In genomic region chr3:101136483-101136882, GRCm38 (mm10) we compare ENCODE assay signal across 13 mouse cellular contexts. TPM values are rescaled to one million over a fixed set of nuclear protein-coding genes. Genes with fewer than 3 reads are reported as not detected.
DNase-seq lines count a peak whose midpoint lies in the region; ATAC-seq and TF ChIP-seq lines count a peak whose summit lies in the region.
"Had no signal": no experiment of that assay in that cellular context is flagged by ENCODE, and none has a peak within 500 bp of the region (broad histone marks: within the 10 kb centered on the region; RNA-seq: fewer than 3 reads in every experiment).

No protein-coding gene starts in this region.

- no peak overlapping the region for H3K4me3 ChIP-seq in hindbrain, postnatal 0 days (ENCODE audit: low read length)
- H3K4me3 ChIP-seq in limb, embryonic 10.5 days = no peak overlapping the region
- H3K4me3 ChIP-seq: neural tube, embryonic 13.5 days had no signal

- ATAC-seq in hindbrain, postnatal 0 days = peak; percentile 38; the same call in 1 of the 2 replicates
- no peak for ATAC-seq in megakaryocyte progenitor cell, adult 5-6 weeks (replicated peaks; ENCODE audit: poor library complexity)
- ATAC-seq: forebrain, embryonic 16.5 days had no signal

- no peaks in the 10 kb centered on the region for H3K27me3 ChIP-seq in hindbrain, postnatal 0 days (ENCODE audit: insufficient read depth, low read length)
- H3K27me3 ChIP-seq in limb, embryonic 10.5 days (ENCODE audit: low read depth, poor library complexity, severe bottlenecking) = no peaks in the 10 kb centered on the region
- H3K27me3 ChIP-seq: neural tube, embryonic 13.5 days had no signal

- WGBS in hindbrain, postnatal 0 days = 32% methylated on average over 11 of the region's 11 CpGs
- WGBS in limb, embryonic 10.5 days = 52% methylated on average over 11 of the region's 11 CpGs

- H3K4me2 ChIP-seq in hindbrain, postnatal 0 days (ENCODE audit: low read depth, low read length) = no peak overlapping the region
- H3K4me2 ChIP-seq: neural tube, embryonic 13.5 days had no signal

- no peaks in the 10 kb centered on the region for H3K36me3 ChIP-seq in hindbrain, postnatal 0 days (ENCODE audit: insufficient read depth, low read length)
- no peaks in the 10 kb centered on the region for H3K36me3 ChIP-seq in limb, embryonic 10.5 days
- H3K36me3 ChIP-seq: G1E; neural tube, embryonic 13.5 days had no signal

- no peak overlapping the region for H3K27ac ChIP-seq in hindbrain, postnatal 0 days
- peak overlapping the region; percentile 54 for H3K27ac ChIP-seq in limb, embryonic 10.5 days
- H3K27ac ChIP-seq: neural tube, embryonic 13.5 days had no signal

- peak; percentile 48 for DNase-seq in urinary bladder, postnatal 14 days (ENCODE audit: low spot score)
- no peak for DNase-seq in urinary bladder, postnatal 4 days (ENCODE audit: low spot score in 2 of 2)
- peak; percentile 23 for DNase-seq in hindbrain, postnatal 0 days (ENCODE audit: low spot score)
- DNase-seq in limb, embryonic 10.5 days (ENCODE audit: low spot score) = peak; percentile 49
- no peak for DNase-seq in cerebellum, adult 11 months
- DNase-seq in left cerebral cortex, adult 9 months (ENCODE audit: low spot score in 2 of 2) = no peak
- DNase-seq: cerebellum, postnatal 25 days; left cerebral cortex, postnatal 4 days; lung, postnatal 10 days had no signal

- no peak for TF ChIP-seq CTCF in hindbrain, postnatal 0 days (IDR thresholded peaks at IDR 0.05; ENCODE audit: low read depth)

- H3K9ac ChIP-seq in hindbrain, postnatal 0 days (replicated peaks; ENCODE audit: low read length) = no peak overlapping the region
- H3K9ac ChIP-seq: neural tube, embryonic 13.5 days had no signal

- H3K9me3 ChIP-seq in hindbrain, postnatal 0 days (ENCODE audit: low read length) = no peaks in the 10 kb centered on the region
- no peaks in the 10 kb centered on the region for H3K9me3 ChIP-seq in limb, embryonic 10.5 days (replicated peaks)
- H3K9me3 ChIP-seq: G1E; neural tube, embryonic 13.5 days had no signal

- H3K4me1 ChIP-seq in hindbrain, postnatal 0 days (ENCODE audit: insufficient read depth, low read length) = peaks cover 3% of the 10 kb centered on the region; the same call in 1 of the 2 replicates
- H3K4me1 ChIP-seq in limb, embryonic 10.5 days = peaks cover 23% of the 10 kb centered on the region
- H3K4me1 ChIP-seq: neural tube, embryonic 13.5 days had no signal

RNA-seq across cellular contexts. Expression of gene Ptgfrn, which starts 26.4 kb away (rescaled TPM):
- total RNA-seq in hindbrain, postnatal 0 days (2014; rRNA removed) = 51.0 and 52.5 TPM in 2 replicates
- polyA plus RNA-seq in hindbrain, postnatal 0 days (2015; fragmentation: Nextera tagmentation; extraction: Ambion mirVana) = 3.9 and 4.1 TPM in 2 replicates
- polyA plus RNA-seq in limb, embryonic 10.5 days (2016; fragmentation: Nextera tagmentation; extraction: Ambion mirVana) = 3.4 and 4.0 TPM in 2 replicates
- 0.02 and 0.05 TPM in 2 replicates for total RNA-seq in megakaryocyte progenitor cell, adult 5-6 weeks (2015)
- total RNA-seq in megakaryocyte progenitor cell, adult 5-6 weeks (2017) = 0.12 TPM in 1 of 2 replicates, not detected in the other
- polyA plus RNA-seq: G1E had no signal

Comparison
In these comparisons a context has a peak if more than half of its experiments do, and no peak if none do; other contexts are left out.
1. DNase-seq: peak in urinary bladder, postnatal 14 days (single experiment), hindbrain, postnatal 0 days (single experiment) and limb, embryonic 10.5 days (single experiment); none in urinary bladder, postnatal 4 days (0 of 2), cerebellum, adult 11 months (single experiment) and left cerebral cortex, adult 9 months (0 of 2).
2. RNA of gene Ptgfrn, which starts 26.4 kb away (total RNA-seq): 51.0 to 52.5 TPM in hindbrain, postnatal 0 days; 0.02 to 0.12 TPM in megakaryocyte progenitor cell, adult 5-6 weeks; every median in the first group is over 10 times any median in the second.